Mouse (Mus musculus) T-cell, adult 66 days (primary cell): ENCODE measurements around the gene Ovca2. TPM values are rescaled to one million over a fixed set of nuclear protein-coding genes. Genes with fewer than 3 reads are reported as not detected.

Source experiments
- total RNA-seq, 2 experiments: library from RNA; stranded (reverse); gene quantifications; 3 replicates in 1 of 2; 4 replicates in 1 of 2; pipeline ENCODE4 v1.2.4; 2023

Gene Ovca2
- 10 to 100 TPM; 10.9 to 12.1 TPM for total RNA-seq

DNA sequence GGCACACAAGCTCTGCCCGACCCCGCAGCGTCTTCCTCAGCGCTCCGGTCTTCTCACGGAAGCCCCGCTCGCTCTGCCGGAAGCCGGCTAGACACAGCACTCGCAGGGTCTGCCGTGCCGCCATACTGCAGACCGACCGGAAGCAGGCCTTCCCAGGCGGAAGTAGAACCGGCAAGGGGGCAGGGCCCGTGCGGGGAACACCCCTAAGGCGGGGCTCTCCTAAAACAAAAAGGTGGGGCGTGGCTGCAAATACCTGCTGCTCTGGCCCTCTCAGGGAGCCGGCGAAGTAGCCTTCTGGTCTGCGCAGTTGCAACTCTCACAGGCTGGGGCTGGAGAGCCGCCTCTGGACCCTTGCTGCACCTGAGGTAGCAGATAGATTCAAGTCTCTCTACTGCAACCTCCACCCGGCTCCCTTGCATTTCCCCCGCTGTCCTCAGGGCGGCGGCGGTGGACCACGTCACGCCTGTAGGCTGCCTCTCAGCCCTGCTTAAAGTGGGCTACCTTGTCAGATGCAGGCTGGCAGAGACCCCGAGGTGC lies at the start of gene Ovca2:
TSS of gene Ovca2 (minus strand) at position 164 of the 537 bp plus-strand sequence.

DNA sequence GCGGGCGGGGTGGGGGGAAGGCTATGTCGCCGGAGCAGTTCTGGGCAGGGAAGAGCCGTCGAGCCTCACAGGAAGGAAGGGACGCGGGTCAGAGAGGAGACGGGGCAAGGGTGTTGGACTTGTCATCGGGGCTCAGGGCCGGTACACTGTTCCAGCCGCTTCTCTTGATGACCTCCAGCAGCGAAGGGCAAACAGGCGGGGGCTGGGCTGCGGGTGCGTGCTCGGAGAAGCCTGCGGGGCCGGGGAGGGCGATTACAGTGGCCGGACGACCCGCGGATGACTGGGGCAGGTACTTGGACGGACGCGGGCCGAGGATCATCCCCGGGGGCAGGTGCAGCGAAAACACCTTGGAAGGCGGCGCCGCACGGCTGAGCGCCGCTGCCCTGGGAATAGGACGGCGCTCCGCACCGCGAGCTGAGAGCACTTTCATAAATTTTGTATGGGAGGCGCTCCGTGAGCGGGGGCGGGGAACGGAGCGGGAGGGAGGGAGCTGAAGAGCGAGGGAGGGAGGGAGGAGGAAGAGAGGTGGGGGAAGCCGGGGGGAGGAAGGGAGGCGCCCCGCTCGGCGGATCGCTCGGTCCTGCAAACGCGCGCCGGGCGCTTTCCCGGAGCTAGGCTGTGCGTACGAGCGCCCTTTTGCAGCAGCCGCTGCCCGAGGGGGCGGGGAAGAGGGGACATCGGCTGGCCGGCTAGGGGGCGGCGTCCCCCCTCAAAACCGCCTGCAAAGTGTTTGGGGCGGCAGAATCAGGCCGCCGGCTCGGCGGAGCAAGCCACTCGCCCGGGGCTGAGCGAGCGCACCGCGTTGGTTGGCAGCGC lies 14.8 kb upstream of the Ovca2 start, which contains the start of gene Rtn4rl1:
TSS of gene Rtn4rl1 (plus strand) at position 528 of the 816 bp plus-strand sequence.

DNA sequence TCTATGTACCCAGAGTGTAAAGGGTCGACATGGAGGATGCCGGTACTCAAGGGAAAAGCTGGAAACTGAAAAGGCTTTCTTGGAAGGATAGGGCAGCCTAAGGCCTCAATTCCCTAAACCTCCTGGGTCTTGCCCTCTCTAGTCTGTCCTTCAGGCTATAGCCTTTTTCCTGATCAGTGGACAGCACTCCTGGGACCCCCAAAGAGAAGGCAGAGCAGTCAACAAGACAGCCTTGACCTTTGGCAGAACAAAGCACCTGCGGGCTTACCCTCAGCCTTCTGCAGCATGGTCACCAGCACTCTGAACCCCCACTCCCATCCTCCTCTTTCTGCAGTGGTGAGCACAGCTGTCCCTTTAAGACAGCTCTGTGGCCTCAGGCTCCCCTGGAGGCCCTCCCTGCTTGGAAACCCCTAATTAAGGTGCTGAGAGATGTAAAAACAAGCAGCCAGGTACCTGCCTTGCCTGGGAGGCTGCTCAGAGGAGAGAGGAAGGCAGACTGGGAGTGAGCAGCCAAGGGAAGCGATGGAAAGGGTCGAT lies 12.3 kb upstream of the Ovca2 start, which contains the start of gene Dph1:
TSS of gene Dph1 (minus strand) at position 337 of the 537 bp plus-strand sequence.

DNA sequence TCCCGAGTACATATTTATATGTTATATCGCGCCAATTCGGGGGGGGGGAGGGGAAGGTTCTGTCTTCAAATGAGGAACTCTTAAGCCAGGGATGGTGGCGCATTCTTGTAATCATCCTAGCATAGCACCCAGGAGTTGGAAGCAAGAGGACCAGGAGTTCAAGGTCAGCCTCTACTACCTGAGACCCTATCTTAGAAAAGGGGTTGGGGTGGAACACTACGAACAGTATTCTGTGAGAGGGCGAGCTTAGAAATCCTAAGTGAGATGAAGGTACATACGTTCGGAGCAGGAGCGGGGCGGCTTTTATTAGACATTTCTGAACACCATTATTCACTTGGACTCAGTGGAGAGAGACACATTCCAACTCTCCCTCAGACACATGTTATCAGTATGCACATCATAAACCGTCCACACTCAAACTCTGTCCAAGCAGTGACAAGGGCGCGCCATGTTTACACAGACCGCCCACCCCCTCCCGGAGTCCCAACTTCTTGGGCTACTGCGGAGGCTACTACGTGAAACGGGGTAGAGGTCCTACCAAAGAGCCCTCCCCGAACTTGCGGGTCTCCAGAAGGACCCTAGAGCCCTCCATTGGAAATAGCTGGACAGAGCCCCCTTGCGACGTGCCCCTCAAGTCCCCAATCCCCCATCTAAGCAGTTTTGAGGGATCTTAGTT lies 9.1 kb downstream of the Ovca2 start, which contains the start of gene Hic1:
TSS of gene Hic1 (minus strand) at position 115 of the 676 bp plus-strand sequence.

Other genes with a start within 250 kb of the Ovca2 start
- gene Hic1, start 9.3 kb downstream of the Ovca2 start, total RNA-seq, result 1 to 10 TPM; 2.7 to 5.0 TPM
- 10 to 100 TPM; 21.2 to 23.1 TPM for gene Dph1, start 12.4 kb upstream of the Ovca2 start, total RNA-seq
- 10 to 100 TPM; 18.1 to 18.7 TPM for gene Rtn4rl1, start 14.9 kb upstream of the Ovca2 start, total RNA-seq
- gene Rpa1, start 169.5 kb upstream of the Ovca2 start, total RNA-seq, result 100 to 1,000 TPM; 155 to 156 TPM
- 10 to 100 TPM; 11.6 to 14.8 TPM for gene Smyd4, start 169.6 kb upstream of the Ovca2 start, total RNA-seq
- gene Serpinf1, start 243.9 kb upstream of the Ovca2 start, total RNA-seq, result not detected